Mouse (Mus musculus) frontal cortex, postnatal 14 days (tissue): ENCODE measurements at regions not wholly inside any gene's neighbourhood (a gene's known extent, or its start where the extent isn't known, plus 50 kb on each side); places are given as distances from the start of the nearest gene placed in this dataset.

Experiments
- DNase-seq, 2 experiments: peaks; one replicate each; pipeline ENCODE4 v3.0.0; 2022; ENCODE audit warnings: low spot score in 2 of 2

GRCm38 (mm10) chr16:51675101-51675500 lies 355.9 kb upstream of the Cblb start:
- DNase-seq: no peak

GRCm38 (mm10) chr16:51675988-51676387 lies 355.0 kb upstream of the Cblb start:
- no peak for DNase-seq

DNA sequence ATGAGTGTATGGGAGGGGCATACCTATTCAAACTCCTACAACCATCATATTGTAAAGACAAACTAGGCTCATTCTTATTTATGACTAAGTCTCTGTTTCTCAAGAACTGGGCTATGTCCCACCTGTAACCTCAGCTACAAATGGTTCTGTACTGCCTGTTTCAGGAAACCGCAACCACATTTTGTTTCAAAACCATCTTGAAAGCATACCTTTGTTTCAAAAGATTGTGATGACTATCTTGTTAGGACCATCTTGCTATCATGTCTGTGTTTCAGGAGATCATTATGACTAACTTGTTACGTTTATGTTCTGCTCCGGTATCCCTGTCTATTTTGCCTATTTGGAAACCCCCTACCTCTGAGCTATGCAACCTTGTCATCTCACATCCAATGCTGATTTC lies 340.2 kb upstream of the Cblb start:
- no peak for DNase-seq

DNA sequence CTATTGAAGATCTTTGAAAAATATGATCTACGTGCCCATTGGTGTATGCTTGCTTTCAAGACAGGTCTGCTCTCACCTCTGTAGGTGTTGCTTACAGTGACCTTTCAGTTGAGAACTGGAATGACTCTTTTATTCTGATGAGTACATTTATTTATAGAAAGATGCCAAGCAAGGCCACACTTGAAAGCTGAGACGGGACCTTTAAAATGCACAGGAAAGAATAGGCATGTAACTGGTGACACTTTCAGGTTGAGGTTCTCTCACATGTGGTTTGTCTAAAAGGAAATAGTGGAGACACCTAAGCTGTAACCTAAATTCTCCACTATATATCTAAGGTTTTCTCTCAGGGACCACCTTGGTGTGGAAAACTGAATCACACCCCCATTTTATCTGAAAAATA lies 326.0 kb upstream of the Cblb start:
- DNase-seq: no peak

- DNase-seq: no peak
These were observed 312.3 kb upstream of the Cblb start for GRCm38 (mm10) chr16:51718695-51719094.

DNA sequence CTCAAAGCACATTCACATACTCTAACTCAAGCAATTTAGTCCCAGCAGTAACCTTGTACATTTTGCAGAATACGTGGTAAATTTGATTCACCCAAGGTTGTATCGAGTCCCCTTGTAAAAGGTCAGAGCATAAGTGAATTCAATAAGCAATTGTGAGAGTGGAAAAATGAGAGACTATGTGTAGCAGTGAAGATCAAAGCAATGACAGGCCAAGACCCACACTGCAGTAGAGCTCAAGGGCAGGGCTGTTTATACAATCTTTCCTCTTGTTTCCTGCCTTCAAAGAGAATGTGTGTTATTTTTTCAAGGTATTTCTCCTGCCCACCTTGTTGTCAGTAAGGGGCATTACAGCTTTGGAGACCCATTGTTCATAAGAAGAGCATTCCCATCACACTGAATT lies 311.4 kb upstream of the Cblb start:
- no peak for DNase-seq

GRCm38 (mm10) chr16:51722682-51723081 lies 308.3 kb upstream of the Cblb start:
- DNase-seq: no peak

- no peak for DNase-seq
These were observed 289.1 kb upstream of the Cblb start for GRCm38 (mm10) chr16:51741875-51742274.

DNA sequence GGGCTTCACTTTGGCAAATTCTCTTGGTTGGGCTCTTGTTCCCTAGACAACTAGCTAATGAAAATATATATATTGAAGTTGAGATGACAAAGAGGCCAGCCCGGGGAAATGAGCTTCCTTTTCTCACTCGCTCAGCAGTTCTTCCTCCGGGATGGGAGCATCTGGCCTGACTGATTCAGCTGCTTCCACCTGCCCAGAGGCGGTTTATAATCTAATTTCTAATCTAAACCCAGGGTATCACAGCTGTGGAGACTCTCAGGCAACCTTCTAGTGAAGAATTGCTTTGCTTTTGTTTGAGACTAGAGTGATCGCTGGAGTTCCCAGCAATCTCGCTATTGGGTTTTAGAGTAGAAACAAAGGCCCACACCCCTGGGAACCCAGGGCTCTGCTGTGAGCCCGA lies 279.1 kb upstream of the Cblb start:
- no peak for DNase-seq

DNA sequence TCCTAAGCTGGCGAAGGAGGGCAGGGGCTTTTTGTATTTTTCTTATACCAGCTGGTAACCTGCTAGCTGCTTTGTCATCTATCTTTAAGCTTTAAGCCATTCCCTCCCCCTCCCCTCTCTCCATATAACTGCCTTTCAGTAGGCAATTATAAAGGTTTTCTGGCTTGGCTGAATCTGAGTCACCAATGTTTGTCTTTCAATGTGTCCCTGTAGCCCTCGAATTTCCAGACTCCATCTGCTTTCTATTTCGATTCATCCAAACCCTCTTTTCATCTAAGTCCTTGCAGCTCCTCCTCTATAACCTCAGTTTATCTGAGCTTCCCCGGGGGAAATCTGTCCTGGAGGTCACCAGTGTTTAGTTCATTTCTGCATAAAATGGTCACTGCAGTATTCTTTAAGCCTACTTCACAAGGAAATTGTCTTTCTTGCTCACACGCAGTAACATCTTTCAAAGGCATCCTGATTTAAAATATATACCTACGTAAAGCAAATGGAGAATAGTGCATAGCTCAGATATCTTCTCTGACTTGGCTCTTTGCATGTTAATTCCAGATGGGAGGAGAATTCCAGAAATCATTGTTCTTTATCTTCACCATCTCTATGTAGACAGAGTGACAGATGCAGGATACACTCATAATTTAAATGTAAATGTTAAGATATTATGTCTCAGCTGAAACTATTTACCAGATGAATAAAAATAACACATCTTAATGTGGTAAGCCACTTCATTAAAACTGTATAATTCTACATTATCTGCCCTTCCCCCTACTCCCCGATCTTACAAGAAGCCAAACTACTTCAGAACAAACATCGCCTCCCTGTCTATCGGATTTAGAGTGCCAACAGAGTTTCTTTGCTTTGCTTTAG lies 272.4 kb upstream of the Cblb start:
- no peak for DNase-seq

DNA sequence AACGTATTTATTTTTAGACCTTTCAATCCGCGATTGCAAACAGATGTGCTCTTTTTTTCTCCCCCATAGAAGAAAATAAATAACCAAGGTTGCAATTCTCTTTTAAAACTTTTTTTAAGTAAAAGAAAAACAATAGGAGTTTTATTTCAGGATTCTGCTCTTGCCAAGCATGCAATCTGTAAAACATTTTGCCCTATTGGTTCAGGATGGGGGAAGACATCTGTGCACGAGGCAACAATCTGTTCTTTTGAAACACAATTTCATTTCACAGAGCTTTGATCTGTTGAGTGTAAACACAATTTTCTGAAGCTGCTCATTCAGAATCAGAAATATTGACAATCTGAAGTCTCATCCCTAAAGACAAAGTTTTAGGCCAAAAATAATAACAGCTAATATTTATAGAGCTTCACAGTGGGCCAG lies 271.8 kb upstream of the Cblb start:
- no peak for DNase-seq

GRCm38 (mm10) chr16:51767556-51767955 lies 263.5 kb upstream of the Cblb start:
- DNase-seq: no peak

GRCm38 (mm10) chr16:51778920-51779319 lies 252.1 kb upstream of the Cblb start:
- no peak for DNase-seq

DNA sequence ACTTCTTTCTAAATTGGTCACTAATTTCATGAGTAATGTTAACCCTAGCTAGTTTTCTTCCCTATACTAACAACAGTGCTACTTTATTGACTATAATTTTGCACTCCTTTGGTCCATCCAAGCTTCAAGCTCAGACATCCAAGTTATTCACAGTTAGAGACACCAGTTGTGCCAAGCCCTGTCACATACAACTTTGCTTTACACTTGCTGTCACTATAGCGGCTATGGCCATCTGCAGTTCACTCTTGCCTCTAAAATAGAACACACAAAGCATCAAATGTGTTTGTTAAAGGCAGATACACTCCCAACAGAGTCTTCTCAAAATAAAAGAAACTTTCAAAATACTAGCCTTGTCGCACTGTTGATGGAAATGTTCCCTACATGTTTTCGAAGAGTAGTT lies 236.0 kb upstream of the Cblb start:
- DNase-seq: no peak

- no peak for DNase-seq
These were observed 223.7 kb upstream of the Cblb start for GRCm38 (mm10) chr16:51807323-51807722.

DNA sequence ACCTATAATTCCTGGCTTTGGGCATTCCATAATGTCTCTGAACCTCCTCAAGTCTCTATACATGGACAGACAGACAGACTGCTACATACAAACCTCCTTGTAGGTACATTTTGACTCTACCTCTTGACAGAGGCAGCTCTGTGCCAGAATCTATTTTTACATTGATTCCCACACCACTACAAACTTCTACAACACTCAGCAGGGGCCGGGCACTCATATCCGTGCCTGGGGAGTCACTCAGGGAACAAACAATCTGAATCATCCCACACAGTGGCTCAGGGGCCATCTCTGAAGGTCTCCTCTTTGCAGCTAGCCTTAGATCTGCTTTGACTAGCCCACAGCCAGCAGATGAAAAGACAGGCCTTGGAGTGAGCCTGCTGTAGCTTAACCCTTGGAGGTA lies 221.9 kb upstream of the Cblb start:
- DNase-seq: no peak

DNA sequence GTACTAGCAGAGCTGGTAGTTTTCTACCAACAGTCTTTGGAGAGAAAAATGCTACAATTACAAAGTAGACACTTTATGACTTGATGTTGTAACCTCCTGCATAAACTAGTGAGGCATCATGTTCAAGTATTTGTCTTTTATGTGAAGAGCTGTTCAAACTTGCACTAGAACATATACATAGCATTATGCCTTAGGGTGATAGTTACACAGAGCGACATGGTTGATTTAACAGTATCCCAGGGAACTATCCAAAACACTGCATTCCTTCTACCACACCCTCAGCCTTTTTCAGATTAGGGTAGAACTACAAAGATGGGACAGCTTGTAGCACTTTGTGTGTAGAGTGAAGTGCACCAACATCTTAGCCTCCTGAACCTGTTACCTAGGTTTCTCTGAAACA lies 220.0 kb upstream of the Cblb start:
- no peak for DNase-seq

GRCm38 (mm10) chr16:51842770-51843169 lies 188.3 kb upstream of the Cblb start:
- DNase-seq: no peak

- no peak for DNase-seq
These were observed 185.5 kb upstream of the Cblb start for GRCm38 (mm10) chr16:51845539-51845938.

- no peak for DNase-seq
These were observed 150.3 kb upstream of the Cblb start for GRCm38 (mm10) chr16:51880711-51881110.

DNA sequence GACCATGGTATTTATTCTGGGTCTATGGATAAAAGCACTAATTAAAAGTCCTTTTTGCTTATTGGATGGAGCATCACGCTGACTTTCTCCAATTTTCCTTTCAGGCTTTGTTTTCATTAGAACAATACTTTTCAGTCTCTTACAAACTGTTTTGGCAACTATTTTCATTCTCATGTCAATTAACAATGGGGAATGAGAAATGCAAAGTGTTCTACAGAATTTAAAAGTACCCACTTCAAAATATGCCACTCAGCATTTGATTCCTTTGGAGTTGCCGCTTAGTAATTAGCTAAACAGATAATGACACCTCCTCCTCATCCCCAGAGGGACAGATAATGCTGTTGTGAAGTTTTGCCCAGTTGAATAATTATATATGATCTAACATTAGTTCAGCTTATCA lies 149.9 kb upstream of the Cblb start:
- DNase-seq: no peak

DNA sequence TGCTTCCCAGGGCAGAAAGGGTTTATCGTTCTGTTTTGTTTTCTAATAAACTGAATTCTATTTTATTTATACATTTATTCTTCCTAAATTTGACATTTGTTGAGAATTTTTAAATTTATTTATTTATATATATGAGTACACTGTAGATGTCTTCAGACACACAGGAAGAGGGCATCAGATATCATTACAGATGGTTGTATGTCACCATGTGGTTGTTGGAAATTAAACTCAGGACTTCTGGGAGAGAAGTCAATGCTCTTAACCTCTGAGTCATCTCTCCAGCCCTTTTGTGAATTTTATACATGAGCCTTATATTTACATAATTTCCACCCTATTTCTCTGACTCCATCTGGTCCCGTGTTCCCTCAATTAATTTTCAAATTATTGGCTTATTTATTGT lies 147.2 kb upstream of the Cblb start:
- DNase-seq: no peak

GRCm38 (mm10) chr16:51887496-51887895 lies 143.5 kb upstream of the Cblb start:
- no peak for DNase-seq

DNA sequence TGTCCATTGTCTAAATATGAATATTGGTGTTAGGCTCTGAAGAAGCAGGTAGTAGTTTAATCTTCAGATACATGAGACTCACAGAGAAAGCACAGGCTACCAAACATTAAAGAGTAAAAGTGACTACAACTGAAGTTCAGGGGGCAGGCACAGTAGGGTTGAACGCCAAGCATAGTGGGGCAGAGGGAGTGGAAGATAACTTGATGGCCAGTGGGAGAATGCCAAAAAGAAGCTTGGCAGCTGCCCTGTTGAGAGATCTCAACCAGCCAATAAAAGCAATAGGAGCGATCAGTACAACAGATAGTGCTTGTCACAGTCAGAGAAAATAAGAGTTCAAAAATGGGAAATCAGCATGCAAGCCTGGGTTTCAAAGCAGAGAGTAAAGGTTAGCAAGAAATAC lies 125.4 kb upstream of the Cblb start:
- DNase-seq: no peak
